Mouse (Mus musculus) hematopoietic stem cell, adult 5-6 weeks (primary cell): ENCODE data around the gene Npsr1. TPM values are rescaled to one million over a fixed set of nuclear protein-coding genes. Genes with fewer than 3 reads are reported as not detected.

ENCODE experiments used
- ATAC-seq, 2 experiments: fragments of 125-278 bp in 1 of 2; replicated peaks in 1 of 2; 2 replicates each; pipeline ENCODE4 v1.8.0; 2016 to 2017; ENCODE audit warnings: inconsistent platforms in 2 of 2, mild to moderate bottlenecking in 2 of 2, moderate number of reproducible peaks in 2 of 2, low read depth in 1 of 2, moderate TSS enrichment in 1 of 2; ENCODE audit not compliant: low FRiP score in 2 of 2, poor library complexity in 2 of 2, severe bottlenecking in 2 of 2, insufficient read depth in 1 of 2, low TSS enrichment in 1 of 2
- total RNA-seq: library from RNA; stranded (forward); fragments of 172-1452, 232-1000 nt; gene quantifications from 2 replicates; pipeline ENCODE4 v1.2.3, GENCODE M21; 2017

The Npsr1 gene
- total RNA-seq, 1 experiment from 2014 or later, result not detected

GRCm38 (mm10) chr9:24189511-24190260, 91.9 kb downstream of the Npsr1 start:
- ATAC-seq, result no peak

DNA sequence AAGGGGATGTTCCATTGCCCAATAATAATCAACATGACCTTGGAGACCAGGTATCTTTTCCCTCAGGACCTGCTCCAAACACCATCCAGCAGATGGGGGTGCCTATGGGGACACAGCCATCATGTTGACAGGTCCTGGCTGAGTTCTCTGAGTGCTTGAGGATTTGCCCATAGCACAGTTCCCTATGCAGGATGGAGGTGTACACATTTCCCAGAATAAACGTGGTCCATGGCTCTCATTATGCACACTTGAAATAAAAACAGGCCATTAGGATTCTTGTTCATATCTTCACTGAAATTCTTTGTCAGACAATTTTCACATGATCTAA, 92.4 kb downstream of the Npsr1 start:
- no peak for ATAC-seq

GRCm38 (mm10) chr9:24198254-24198653, 100.5 kb downstream of the Npsr1 start:
- no peak for ATAC-seq

- no peak for ATAC-seq
Observed at GRCm38 (mm10) chr9:24211636-24212035, 113.8 kb downstream of the Npsr1 start.

DNA sequence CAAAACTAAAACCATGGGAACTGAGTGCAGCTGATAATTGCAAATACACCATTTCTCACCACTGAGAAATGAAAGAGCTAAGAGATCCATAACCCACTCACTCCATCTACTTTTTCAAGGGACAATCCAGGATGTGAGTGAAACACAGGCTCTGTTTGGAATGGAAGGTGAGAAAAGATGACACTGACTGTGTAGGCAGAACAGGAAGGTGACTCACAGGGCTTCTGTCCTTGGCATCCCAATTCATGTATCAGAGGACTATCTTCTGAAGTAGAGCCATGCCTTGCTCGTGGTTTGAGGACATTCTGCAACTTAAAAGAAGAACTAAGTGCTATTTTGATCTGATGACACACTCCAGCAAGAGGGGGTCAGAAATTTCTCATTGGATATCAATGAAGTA, 119.9 kb downstream of the Npsr1 start:
- ATAC-seq, result no peak

DNA sequence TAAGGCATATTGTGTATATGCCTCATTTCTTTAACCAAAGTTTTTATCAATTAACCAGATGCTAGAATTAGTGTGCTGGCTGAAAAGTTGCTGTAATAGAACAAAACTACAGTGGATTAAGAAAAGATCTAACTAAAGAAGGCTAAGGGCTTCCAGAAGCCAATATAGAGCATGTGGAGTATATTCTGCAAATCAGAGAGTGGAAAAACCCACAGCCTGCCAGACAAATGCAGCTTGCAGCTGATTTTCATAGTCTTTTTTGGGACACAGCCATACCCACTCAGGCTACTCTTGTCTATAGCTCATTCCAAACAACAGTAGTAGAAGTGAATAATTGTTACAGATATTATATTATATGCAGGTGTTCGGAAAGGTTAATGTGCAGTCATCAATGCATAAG, 138.7 kb downstream of the Npsr1 start:
- ATAC-seq, result no peak

DNA sequence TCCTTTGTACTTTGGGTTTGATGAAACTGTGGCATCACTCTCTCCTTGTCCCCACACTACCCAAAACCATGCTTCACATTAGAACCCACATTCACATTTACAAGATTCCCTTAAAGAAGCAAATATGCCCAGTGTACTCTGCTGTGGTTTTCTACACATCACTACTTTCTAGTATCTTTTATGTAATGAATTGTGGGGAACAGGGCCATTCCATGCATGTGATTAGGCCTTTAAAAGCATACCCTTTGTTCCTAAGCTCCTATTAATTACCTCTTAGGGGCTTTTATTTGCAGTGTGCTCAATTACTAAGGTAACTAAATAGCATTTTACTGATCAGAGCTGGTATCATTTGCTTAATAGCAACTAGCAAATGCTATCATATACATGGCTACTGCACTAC, 149.8 kb downstream of the Npsr1 start:
- ATAC-seq, result no peak

- no peak for ATAC-seq
Observed at GRCm38 (mm10) chr9:24254236-24254635, 156.4 kb downstream of the Npsr1 start.

DNA sequence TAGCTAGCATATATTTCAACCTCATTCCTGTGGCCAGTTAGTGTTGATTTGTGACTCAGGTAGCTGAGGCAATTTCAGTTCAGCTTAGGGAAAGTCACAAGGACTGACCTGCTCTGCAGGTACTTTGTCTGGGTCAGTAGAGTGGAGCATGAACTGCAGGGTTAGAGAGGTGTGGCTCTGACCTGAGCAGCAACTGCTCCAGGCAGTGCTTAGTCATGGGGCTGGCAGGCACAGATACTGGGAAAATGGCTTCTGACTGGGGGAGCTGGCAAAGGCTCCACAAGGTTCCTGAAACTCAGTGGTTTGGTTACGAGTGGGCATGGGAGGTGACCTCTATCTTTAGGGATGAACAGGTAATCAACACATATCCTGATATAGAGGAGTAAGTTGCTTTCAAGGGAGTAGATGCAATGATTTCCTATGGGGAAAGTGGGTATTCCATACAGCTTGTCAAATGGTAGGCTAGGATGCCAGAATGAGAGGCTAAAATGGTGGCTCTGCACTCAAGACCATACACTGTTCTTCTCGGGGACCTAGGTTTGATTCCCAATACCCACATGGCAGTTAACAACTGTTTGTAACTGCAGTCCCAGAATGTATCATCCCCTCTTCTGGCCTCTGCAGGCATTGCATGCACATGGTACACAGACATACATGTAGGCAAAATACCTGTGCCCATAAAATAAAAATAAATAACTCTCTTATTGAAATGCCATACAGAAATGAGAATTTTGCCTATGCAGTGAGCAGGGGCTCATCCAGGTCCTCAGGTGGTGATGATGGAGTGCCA, 182.9 kb downstream of the Npsr1 start:
- ATAC-seq, result no peak

GRCm38 (mm10) chr9:24282617-24283016, 184.8 kb downstream of the Npsr1 start:
- ATAC-seq, result no peak

- ATAC-seq, result no peak
Observed at GRCm38 (mm10) chr9:24283071-24283470, 185.3 kb downstream of the Npsr1 start.

DNA sequence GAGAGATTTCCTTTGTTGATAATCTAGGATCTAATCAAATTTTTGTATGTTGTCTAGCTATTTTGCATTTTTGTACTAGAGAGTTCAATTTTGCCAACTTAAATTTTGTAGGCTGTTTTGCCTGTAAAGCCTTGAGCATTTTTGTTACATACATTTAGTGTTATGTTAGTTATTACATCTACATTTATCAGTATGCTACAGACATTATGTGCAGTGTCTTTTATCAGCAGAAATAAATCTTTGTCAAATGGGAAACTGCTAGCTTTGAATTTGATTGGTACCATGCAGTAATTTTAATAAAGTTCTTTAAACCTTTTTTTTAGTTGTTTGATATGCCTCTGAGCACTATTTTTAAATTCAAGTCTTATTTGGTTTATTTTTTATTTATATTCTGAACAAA, 185.7 kb downstream of the Npsr1 start:
- no peak for ATAC-seq

DNA sequence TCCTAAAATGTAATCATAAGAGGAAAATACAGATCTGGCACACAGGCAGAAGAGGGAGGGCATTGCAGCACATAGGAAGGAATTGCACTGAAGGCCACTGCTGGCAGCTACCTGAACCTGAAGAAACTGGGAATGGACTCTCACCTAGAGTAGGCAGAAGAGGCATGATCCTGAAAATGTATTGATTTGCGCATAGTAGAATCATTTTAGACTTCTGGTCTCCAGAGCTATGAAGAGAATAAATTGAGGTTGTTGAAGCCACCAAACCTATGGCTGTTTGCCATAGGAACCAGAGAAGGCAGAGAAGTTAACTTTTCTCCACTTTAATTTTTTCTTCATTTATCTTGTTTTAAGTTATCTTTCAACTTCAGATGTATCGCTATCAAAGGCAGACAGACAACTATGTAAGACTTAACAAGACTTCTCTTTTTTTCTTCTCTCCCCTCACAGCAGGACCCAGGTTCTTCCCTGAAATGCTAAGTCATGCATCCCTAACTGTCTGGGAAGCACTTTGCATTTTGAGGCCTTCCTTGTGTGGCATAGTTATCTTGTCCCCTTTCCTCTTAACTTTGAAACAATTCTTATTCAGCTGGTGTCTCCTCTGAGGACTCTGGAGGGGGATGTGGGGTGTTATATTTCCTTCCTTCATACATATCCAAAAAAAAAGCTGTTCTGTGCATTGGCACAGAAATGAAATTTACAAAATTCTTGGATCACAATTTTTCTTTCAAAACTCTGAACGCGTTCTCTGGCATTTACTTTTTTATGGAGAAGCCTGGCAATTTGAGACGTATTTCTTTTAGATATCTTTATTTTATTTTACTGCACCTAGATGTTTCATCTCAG, 186.7 kb downstream of the Npsr1 start:
- no peak for ATAC-seq

- no peak for ATAC-seq
Observed at GRCm38 (mm10) chr9:24285419-24285818, 187.6 kb downstream of the Npsr1 start.

DNA sequence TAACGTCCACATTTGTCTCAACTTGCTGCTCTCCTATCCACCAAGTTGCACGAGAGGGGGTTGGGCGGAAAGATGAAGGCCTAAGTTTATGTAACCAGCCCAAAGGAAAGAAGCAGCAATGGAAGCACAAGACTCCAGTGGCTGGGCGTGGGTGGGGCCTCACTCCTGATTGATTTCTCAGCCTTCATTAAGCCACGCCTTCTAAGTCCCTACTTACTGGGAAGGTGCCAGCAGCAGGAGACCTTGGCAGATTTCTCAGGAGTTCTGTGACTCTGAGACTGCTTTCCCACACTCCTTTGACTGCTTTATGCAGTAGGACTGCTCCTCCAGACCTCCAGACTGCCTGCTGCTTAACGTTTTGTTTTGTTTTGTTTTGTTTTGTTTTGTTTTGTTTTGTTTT, 193.6 kb downstream of the Npsr1 start:
- no peak for ATAC-seq

DNA sequence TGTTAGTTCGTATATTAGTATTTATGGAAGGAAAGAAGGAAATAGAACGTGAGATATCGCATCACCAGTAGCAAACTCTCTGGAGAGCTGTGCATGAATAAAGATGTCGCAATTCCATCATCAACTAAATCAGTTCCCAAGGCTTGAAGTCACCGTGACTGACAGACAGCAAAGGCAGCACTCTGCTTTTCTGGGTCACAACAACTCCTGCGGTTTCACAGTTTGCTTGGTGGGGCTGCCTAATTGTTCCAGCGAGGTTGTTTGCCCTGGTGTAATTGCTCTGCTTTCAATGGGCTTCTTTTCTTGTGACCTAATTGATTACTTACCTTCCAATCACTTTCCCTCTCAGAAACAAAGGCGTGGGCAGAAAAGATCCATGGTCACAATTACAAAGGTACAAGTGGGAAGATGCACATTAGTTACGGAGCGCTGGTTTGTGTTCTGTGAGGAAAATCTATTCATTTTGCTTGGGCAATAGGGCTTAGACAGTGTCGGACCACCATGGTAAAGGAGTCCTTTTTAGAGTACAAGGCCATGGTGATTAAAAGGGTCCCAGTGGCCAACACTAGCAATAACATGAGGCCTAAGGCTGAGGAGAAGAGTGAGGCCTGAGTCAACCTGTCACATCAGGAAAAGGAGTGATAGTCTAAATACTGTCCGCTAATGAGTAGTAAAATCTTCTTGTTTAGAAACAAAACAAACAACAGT, 195.6 kb downstream of the Npsr1 start:
- ATAC-seq, result no peak

DNA sequence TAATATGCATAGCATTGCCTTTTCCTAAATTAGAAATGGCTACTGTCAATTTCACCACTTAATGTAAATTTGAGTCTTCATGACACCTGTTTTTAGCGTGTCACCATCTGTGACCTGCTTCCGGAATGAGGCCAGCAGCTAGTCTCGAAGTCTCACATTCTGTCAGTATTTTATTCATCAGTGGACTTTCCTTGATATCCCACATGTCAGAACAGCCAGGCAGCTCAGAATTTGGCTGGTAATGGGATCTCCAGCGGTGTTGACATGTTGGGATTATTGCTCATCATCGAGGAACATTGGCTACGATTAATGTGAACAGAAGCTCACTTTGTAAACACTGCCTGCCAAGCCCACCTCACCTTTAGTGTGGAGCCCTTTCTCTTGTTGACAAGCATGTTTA, 205.1 kb downstream of the Npsr1 start:
- ATAC-seq, result no peak

DNA sequence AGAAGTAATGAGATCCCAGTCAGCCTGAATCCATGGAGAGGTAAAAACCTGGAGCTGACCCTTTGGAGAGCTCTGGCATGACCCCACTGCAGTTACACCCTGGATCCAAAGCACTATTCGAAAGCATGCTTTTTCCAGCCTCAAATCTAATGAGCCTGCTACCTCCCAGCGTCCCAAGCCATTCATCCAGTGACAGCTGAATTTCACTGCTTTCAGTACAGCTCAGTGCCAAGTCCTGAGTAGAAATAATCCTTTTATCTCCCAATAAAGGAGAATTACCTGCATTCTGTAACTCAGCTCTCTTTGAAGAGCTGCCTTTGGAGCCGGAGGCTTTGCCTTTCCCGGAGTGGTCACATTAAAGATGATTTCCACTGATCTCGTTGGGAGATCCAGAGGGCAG, 209.2 kb downstream of the Npsr1 start:
- no peak for ATAC-seq
